Mouse (Mus musculus): Measurements from ENCODE around the gene March5. TPM values are rescaled to one million over a fixed set of nuclear protein-coding genes. Genes with fewer than 3 reads are reported as not detected.
A peak's percentile ranks its signal among the peaks of the same experiment; 100 is the strongest.

The March5 gene
- polyA plus RNA-seq, 1 experiment, result 54.8 TPM

GRCm38 (mm10) chr19:37263566-37263942, 56.2 kb downstream of the March5 start:
- no peak for DNase-seq (ENCODE audit: low spot score)

DNA sequence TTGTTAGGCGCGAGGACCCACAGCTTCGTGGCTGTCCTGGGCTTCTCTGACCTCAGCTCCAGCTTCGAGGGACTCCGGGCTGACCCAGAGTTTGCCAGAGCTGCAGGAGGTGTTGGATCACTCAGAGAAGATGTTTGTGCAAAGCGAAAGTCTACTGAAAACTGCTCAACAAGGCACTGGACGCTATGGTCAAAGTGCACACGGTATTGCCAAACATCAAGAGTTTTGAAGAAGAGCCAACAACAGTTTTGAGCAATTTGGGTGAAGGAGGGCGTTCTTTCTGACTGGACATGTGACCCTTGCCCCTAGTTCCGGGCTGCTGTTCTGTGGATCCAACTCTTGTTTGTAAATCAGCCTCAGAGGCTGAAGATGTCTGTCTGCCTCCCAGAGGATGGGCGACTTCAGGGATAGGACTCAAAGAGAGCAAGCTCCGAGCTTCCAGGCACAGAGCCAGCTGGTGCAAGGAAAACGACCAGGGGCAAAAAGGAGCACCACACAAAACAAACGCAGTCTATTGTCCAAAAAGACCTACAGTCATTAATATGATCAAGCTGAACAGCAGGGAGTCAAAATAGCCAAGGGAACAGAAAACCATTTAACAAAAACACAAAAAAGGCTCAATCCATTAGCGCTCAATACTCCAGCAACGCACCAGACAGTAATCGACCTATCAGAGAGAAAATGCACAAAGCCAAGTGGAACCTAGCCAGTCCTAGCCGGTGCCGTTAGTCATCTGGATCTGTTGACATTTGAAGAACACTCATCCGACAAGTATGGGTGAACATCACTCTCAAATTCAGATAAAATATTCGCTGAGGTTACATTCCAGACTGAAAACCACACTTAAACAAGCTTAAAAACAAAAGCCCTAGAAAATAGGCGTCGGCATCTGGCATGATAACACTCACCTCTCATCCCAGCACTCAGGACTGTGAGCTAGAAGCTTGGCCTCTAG, 56.9 kb downstream of the March5 start:
- no peak for DNase-seq (ENCODE audit: low spot score)

DNA sequence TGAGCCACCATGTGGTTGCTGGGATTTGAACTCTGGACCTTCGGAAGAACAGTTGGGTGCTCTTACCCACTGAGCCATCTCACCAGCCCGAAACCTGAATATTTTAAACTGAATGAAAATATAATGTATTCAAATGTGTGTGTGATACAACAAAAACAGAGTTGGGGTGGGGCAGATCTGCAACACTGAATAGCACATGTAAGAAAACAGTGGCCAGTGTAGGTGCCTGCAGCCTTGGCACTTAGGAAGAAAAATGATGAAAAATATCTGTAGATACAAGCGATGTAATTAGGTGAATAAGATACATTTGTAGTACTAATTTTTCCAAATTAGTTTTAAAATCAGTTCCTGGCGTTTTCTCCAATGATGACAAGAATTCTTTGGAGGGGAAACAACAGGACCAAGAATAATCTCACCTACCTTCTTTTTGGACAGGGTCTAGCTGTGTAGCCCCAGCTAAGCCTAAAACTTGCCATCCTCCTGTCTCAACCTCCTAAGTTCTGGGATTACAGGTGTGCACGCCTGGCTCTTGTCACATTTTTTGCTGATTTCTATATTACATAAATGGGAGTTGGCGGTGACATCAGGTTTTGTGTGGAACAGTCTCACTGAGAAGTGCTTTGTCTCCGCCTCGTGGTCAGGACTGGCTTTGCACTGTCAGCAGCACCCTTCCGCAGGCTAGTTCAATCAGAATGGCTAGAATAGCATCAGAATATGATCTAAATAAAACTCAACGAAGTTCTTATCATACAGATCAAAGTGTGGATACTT, 58.2 kb downstream of the March5 start:
- DNase-seq (ENCODE audit: low spot score), result peak; percentile 68

- DNase-seq (ENCODE audit: low spot score), result no peak
These were observed 61.8 kb downstream of the March5 start for GRCm38 (mm10) chr19:37269106-37269505.

Other genes starting within 250 kb of the March5 start
- 5.5 and 7.0 TPM in 2 replicates for gene Cpeb3, start 1.1 kb downstream of the March5 start, polyA plus RNA-seq (2012; rRNA removed)
- gene Ide, start 130.3 kb downstream of the March5 start, polyA plus RNA-seq (2012; rRNA removed), result 27.9 and 28.5 TPM in 2 replicates
- gene Kif11, start 168.9 kb downstream of the March5 start, polyA plus RNA-seq (2012; rRNA removed), result 1.6 and 1.7 TPM in 2 replicates
- gene Hhex, start 227.3 kb downstream of the March5 start, polyA plus RNA-seq (2012; rRNA removed), result 4.7 and 5.3 TPM in 2 replicates